ENCODE assay signal across 14 mouse cellular contexts in the genomic region with DNA sequence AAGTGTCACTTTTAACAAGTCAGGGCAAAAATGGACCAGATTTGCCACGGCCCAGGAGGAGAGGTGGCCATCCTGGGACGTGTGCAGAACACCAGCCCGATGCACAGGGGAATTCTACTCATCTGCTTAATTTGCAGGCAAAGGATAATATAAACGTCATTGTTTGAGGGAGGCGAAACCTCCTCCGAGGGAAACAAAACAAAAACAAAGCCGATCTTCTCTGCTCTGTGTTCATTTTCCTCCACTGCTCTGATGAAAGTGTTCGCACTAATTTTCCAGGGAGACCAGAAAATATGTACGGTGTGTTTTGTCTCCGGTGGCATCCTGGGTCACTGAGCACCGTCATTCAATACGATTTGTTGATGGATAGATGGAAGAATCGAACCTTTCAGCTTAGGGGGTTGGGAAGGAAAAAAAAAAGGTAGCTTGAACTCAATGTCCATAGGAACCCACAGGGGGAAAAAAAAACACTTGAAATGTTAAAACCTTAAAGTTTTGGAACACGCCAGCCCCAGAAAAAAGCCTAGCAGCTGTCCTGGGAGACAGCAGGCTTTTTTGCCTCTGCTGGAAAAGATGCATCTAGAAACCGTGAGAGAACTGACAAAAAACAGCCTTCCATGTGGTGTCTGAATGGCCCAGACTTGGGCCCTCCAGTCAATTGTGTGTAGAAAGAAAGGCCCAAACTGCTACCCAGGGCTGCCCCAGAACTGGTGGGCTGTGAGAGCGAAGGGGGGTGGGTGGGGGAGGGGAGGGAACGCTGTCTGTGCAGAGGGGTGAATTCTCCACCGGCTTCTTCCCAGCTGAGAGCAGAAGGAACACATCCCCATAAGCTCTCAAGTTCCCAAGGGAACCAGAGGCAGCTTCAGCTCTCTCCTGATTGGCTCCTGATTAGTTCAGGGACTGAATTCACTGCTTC. TPM values are rescaled to one million over a fixed set of nuclear protein-coding genes. Genes with fewer than 3 reads are reported as not detected.
DNase-seq lines count a peak whose midpoint lies in the region; ATAC-seq lines count a peak whose summit lies in the region.
"Had no signal": no experiment of that assay in that cellular context is flagged by ENCODE, and none has a peak within 500 bp of the region (broad histone marks: within the 10 kb centered on the region; RNA-seq: fewer than 3 reads in every experiment).

No protein-coding gene starts in this region.

- peak; percentile 46 for ATAC-seq in kidney, embryonic 16.5 days (ENCODE audit: low FRiP score, low TSS enrichment)
- ATAC-seq in forebrain, embryonic 14.5 days: peak; percentile 81
- ATAC-seq in neural tube, embryonic 15.5 days (ENCODE audit: low FRiP score): peak; percentile 48
- no peak for ATAC-seq in granulocyte monocyte progenitor cell, adult 5-6 weeks (replicated peaks; ENCODE audit: poor library complexity, severe bottlenecking)

- DNase-seq in kidney, adult 18-20 months: no peak
- peak; percentile 42 for DNase-seq in forebrain, embryonic 14.5 days (ENCODE audit: low spot score)
- peak; percentile 71 for DNase-seq in mesoderm, embryonic 11.5 days (ENCODE audit: low read depth, low spot score)
- DNase-seq in heart, postnatal 36 days: no peak
- no peak for DNase-seq in adrenal gland, adult (ENCODE audit: inconsistent age in 2 of 2, low spot score in 1 of 2)
- DNase-seq: adrenal gland, postnatal 36 days; cerebellum, adult 18-20 months; heart, adult 18-20 months; kidney, adult 2 months; liver, embryonic 13.5 days had no signal

- H3K4me1 ChIP-seq in kidney, embryonic 16.5 days (ENCODE audit: insufficient read depth, low read length): peaks cover 19% of the 10 kb centered on the region
- H3K4me1 ChIP-seq in forebrain, embryonic 14.5 days (ENCODE audit: control insufficient read depth, insufficient read depth, low read length): peaks cover 14% of the 10 kb centered on the region
- H3K4me1 ChIP-seq in neural tube, embryonic 15.5 days: peaks cover 12% of the 10 kb centered on the region
- H3K4me1 ChIP-seq: liver, embryonic 13.5 days had no signal

- no peaks in the 10 kb centered on the region for H3K9me3 ChIP-seq in kidney, embryonic 16.5 days (ENCODE audit: low read length)
- H3K9me3 ChIP-seq in forebrain, embryonic 14.5 days (replicated peaks; ENCODE audit: control insufficient read depth, low read length): no peaks in the 10 kb centered on the region
- H3K9me3 ChIP-seq in neural tube, embryonic 15.5 days (replicated peaks): no peaks in the 10 kb centered on the region
- H3K9me3 ChIP-seq: liver, embryonic 13.5 days had no signal

- H3K27ac ChIP-seq in kidney, embryonic 16.5 days (ENCODE audit: low read length): no peak overlapping the region
- no peak overlapping the region for H3K27ac ChIP-seq in forebrain, embryonic 14.5 days (ENCODE audit: low read depth, low read length)
- no peak overlapping the region for H3K27ac ChIP-seq in neural tube, embryonic 15.5 days (replicated peaks)
- H3K27ac ChIP-seq: liver, embryonic 13.5 days had no signal

- H3K4me2 ChIP-seq in kidney, embryonic 16.5 days (replicated peaks; ENCODE audit: low read depth, low read length): peak overlapping the region; percentile 37
- H3K4me2 ChIP-seq in forebrain, embryonic 14.5 days (ENCODE audit: low read length): peak overlapping the region; percentile 23; the same call in 1 of the 2 replicates
- peak overlapping the region; percentile 46 for H3K4me2 ChIP-seq in neural tube, embryonic 15.5 days
- H3K4me2 ChIP-seq: liver, embryonic 13.5 days had no signal

- 17% methylated on average over 18 of the region's 18 CpGs for WGBS in kidney, embryonic 16.5 days
- WGBS in forebrain, embryonic 14.5 days: 11% methylated on average over 18 of the region's 18 CpGs
- 6% methylated on average over 18 of the region's 18 CpGs for WGBS in neural tube, embryonic 15.5 days

- no peaks in the 10 kb centered on the region for H3K36me3 ChIP-seq in kidney, embryonic 16.5 days (ENCODE audit: insufficient read depth, low read length)
- no peaks in the 10 kb centered on the region for H3K36me3 ChIP-seq in forebrain, embryonic 14.5 days (ENCODE audit: control insufficient read depth, insufficient read depth, low read length)
- H3K36me3 ChIP-seq in neural tube, embryonic 15.5 days: no peaks in the 10 kb centered on the region
- H3K36me3 ChIP-seq: liver, embryonic 13.5 days had no signal

- H3K9ac ChIP-seq in kidney, embryonic 16.5 days (replicated peaks; ENCODE audit: low read length): 0 out of 2 replicates have a peak overlapping the region, but pooled peaks have one; percentile 0
- 0 out of 2 replicates have a peak overlapping the region, but pooled peaks have one; percentile 8 for H3K9ac ChIP-seq in forebrain, embryonic 14.5 days (ENCODE audit: low read length)
- 0 out of 2 replicates have a peak overlapping the region, but pooled peaks have one; percentile 8 for H3K9ac ChIP-seq in neural tube, embryonic 15.5 days (replicated peaks)
- H3K9ac ChIP-seq: liver, embryonic 13.5 days had no signal

- 0 out of 2 replicates have a peak overlapping the region, but pooled peaks have one; percentile 3 for H3K4me3 ChIP-seq in kidney, embryonic 16.5 days (ENCODE audit: low read length)
- no peak overlapping the region for H3K4me3 ChIP-seq in forebrain, embryonic 14.5 days (ENCODE audit: low read depth, low read length)
- H3K4me3 ChIP-seq in neural tube, embryonic 15.5 days (replicated peaks): peak overlapping the region; percentile 13; the same call in 1 of the 2 replicates
- H3K4me3 ChIP-seq: erythroblast, embryonic 14.5 days; liver, embryonic 13.5 days had no signal

- no peaks in the 10 kb centered on the region for H3K27me3 ChIP-seq in kidney, embryonic 16.5 days (ENCODE audit: insufficient read depth, low read length)
- no peaks in the 10 kb centered on the region for H3K27me3 ChIP-seq in forebrain, embryonic 14.5 days (replicated peaks; ENCODE audit: control insufficient read depth, insufficient read depth, low read length)
- H3K27me3 ChIP-seq in neural tube, embryonic 15.5 days (replicated peaks): no peaks in the 10 kb centered on the region
- H3K27me3 ChIP-seq: liver, embryonic 13.5 days had no signal

- intact Hi-C loops in heart, postnatal 36 days (cut with DNase I): no loop called here

RNA-seq across cellular contexts. Expression of a gene that starts 10.0 kb away (rescaled TPM):
- polyA plus RNA-seq in kidney, embryonic 16.5 days (2015; fragmentation: Nextera tagmentation; extraction: Ambion mirVana): 22.2 and 24.5 TPM in 2 replicates
- 12.8 and 13.1 TPM in 2 replicates for polyA plus RNA-seq in forebrain, embryonic 14.5 days (2014; fragmentation: Nextera tagmentation; extraction: Ambion mirVana)
- polyA plus RNA-seq in neural tube, embryonic 15.5 days (2015; fragmentation: Nextera tagmentation; extraction: Ambion mirVana): 12.8 and 14.4 TPM in 2 replicates
- total RNA-seq in granulocyte monocyte progenitor cell, adult 5-6 weeks (2014; fragmentation: Nextera tagmentation): 11.3 and 14.5 TPM in 2 replicates
- 10.0 and 11.9 TPM in 2 replicates for total RNA-seq in granulocyte monocyte progenitor cell, adult 5-6 weeks (2017)
- total RNA-seq in heart, postnatal 36 days (2021): 1 to 10 TPM; 3.5 to 6.7 TPM

Comparison
In these comparisons a context has a peak if more than half of its experiments do, and no peak if none do; other contexts are left out.
1. DNase-seq: peak in forebrain, embryonic 14.5 days (single experiment) and mesoderm, embryonic 11.5 days (single experiment); none in kidney, adult 18-20 months (single experiment), heart, postnatal 36 days (0 of 2) and adrenal gland, adult (0 of 2).
2. Peak in every context shown above with its lines, with median percentiles within 50 percentile points of each other: H3K4me2 ChIP-seq and H3K9ac ChIP-seq.